Mouse (Mus musculus) brown adipose tissue, adult 24 weeks (tissue): ENCODE measurements at regions not wholly inside any gene's neighbourhood (a gene's known extent, or its start where the extent isn't known, plus 50 kb on each side); places are given as distances from the start of the nearest gene placed in this dataset.
A peak's percentile ranks its signal among the peaks of the same experiment; 100 is the strongest.
"Not testable (repeated sequence)": the region's sequence is repeated elsewhere in the genome, so short reads cannot be mapped to it uniquely, and the experiment has no call there.

Experiments
- H3K27ac ChIP-seq: fragments of 200-500 bp; replicated peaks from 2 replicates; pipeline ENCODE4 v1.5.1; 2012; ENCODE audit warnings: low read depth, mild to moderate bottlenecking, low read length
- H3K4me1 ChIP-seq: fragments of 200-500 bp; 2 replicates; pipeline ENCODE4 v1.6.1; 2012; ENCODE audit warnings: low read length, mixed read lengths; ENCODE audit not compliant: control insufficient read depth, insufficient read depth, insufficient read length
- H3K4me3 ChIP-seq: fragments of 200-500 bp; 2 replicates; pipeline ENCODE4 v1.5.1; 2012; ENCODE audit warnings: low read depth, mild to moderate bottlenecking, low read length, moderate library complexity; ENCODE audit not compliant: insufficient read depth

DNA sequence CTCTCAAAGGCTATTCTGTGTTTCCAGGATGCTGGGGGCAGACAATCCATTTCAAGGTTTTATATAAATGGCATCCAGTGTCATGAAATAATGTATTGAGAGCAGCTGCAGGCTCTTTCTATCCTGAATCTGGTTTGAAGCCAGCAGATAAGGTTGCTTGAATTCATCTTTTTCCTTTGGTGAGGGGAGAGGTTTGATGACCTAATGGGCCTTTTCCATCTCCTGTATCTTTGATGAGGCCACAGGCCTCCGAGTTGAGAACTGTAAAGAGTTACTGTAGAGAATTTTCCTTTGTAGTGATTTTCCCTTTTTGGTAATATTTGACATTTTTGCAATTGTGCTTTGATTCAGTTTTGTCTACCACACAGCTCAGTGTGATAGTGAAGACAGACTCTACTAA, 458.8 kb upstream of the 1700008P02Rik start:
- Histone ChIP-seq H3K4me1 (no peaks in the 10 kb centered on the region), H3K27ac (no peak overlapping the region), H3K4me3 (no peak overlapping the region)

DNA sequence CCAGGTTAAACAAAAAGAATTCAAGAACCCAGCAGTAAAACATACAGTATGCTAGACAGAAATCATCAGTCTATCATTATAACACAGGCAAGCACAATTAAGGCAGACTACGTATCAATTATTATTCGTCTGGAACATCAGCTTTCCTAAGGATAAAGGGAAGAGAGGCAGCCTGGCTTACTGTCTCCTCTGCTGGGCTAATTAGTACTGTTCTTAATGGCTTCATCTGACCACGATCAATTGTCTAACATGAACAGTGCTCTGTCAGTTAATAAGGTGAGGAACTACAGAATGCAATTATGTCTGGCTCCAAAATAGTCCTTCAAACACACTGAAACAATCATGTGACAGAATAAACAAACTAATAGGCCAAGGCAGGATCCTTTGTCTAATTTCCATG, 456.6 kb upstream of the 1700008P02Rik start:
- no peak overlapping the region for H3K4me3 ChIP-seq
- no peaks in the 10 kb centered on the region for H3K4me1 ChIP-seq
- H3K27ac ChIP-seq = no peak overlapping the region

DNA sequence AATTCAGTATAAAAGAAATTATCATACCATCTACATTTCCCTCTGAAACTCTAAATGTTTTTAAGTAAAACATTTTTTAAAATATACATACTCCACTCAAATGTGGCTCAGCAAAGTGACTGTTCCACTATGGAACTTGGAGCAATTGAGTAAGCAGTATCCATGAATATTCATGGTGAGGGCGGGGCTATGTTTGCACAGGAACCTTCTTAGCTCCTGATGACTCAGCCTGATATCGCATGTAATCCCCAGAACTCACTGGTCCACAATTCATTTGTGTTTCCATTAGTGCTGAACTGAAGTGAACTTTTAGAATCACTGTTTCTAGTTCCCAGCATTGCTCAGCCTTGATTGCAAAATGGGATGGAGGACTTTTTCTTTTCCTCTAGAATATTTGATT, 454.2 kb upstream of the 1700008P02Rik start:
- H3K4me1 ChIP-seq = no peaks in the 10 kb centered on the region
- H3K4me3 ChIP-seq = no peak overlapping the region
- H3K27ac ChIP-seq = no peak overlapping the region

DNA sequence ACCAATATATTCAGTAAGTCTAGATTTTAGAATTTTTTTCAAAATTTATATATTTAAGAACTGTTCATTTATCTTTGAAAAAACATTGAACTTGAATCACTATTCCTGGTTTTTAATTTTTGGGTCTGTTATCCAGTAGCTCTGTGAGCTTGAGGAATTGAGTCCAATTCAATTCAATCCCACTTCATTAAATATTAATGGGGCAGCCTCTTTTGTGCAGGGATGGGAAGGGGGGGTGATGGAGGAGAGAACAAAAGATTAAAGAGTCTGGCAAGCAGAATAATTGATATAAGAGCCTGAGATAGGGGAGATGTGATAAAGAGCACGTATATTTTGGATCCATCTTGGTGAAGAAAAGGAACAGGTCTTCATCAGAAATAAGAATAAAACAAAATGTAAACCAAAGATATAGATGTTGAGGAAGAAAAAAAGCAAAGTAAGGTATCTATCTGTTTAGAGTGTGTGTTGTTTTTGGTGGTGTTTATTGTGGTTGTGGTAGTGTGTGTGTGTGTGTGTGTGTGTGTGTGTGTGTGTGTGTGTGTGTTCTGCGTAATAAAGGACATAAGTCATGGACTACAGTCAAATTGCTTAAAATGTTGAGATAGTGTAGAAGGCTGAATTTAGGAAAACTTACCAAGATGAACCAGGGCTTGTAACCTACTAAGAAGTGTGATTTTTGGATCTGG, 421.3 kb upstream of the 1700008P02Rik start:
- Histone ChIP-seq H3K27ac (no peak overlapping the region), H3K4me1 (no peaks in the 10 kb centered on the region), H3K4me3 (no peak overlapping the region)

DNA sequence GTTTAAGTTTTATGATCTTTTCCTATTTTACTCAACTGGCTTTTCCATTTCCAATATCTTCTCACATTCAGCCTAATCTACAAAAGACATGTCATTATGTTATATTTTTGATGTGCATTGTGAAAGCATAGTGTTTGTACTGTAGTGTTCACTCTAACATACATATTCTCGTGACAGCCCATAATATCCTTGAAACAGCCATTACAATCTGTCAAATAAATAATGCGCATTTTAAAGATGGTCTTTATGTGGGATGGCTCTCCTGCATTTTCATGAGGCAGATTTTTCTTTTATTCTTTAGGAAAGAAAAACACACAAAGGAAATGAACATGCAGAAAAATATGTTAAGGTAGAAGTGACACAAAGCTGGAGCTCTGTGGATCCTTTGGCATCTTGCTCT, 415.6 kb upstream of the 1700008P02Rik start:
- no peaks in the 10 kb centered on the region for H3K4me1 ChIP-seq
- no peak overlapping the region for H3K4me3 ChIP-seq
- no peak overlapping the region for H3K27ac ChIP-seq

DNA sequence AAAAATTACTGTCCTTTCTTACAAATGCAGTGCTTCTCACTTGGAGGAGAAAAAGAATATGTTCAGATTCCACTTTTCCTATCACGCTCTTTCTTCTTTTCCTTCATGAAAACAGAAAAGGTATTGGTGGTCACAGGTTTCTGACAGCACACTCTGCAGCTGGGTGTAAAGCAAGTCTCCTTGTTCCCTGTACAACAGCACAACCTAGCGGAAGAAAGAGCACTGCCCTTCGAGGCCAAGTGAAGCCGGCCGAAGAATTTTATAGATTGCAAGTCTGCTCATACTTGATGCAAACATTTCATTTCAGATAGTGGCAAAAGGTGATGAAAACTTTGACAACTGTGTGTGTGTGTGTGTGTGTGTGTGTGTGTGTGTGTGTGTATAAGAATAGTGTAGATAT, 407.6 kb upstream of the 1700008P02Rik start:
- no peak overlapping the region for H3K27ac ChIP-seq
- no peaks in the 10 kb centered on the region for H3K4me1 ChIP-seq
- H3K4me3 ChIP-seq = no peak overlapping the region

DNA sequence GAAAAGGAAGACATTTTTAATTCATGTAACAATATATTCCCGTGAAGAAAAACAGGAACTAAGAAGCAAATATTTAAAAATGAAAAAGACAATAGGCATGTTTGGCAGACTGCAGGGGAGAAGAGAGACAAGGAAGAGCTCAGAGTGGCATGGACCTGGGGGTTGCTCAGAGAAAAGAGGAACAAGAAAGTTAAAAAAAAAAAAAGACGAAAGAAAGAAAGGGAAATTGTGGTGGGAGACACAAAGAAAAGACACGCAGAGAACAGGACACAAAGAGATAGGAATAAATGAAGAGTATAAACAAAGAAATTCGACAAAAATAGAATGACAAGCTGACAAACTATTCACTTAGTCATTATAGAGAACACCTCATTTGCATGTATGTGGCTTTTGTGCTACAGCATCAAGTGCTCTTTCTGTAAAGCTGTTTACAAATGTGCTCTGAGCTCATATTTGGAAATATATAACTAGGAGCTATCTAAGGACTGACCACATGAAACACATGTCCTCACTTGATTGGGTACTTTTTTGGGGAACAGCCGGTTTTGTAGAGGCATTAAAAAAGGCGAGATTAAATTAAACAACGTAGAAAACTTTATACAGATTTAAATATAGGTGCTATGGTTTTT, 394.2 kb upstream of the 1700008P02Rik start:
- H3K4me3 ChIP-seq = no peak overlapping the region
- no peaks in the 10 kb centered on the region for H3K4me1 ChIP-seq
- H3K27ac ChIP-seq = no peak overlapping the region

DNA sequence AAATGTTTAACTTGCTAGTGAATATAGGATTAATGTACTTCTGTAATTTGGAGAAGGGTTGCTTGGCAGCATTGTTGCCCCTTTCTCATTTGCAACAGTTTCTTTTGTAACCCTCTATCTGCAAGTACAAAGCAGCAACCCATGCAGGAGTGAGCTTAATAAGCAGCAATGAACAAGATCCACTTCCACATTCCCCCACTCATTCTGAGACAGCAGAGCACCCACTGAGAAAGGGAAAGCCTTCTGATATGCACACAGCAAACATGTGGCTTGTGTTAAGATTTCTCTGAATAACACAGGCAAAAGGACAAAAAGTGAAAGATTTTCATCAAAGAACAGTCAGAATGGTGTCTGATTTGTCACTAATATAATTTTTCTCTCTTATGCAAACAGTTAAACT, 393.3 kb upstream of the 1700008P02Rik start:
- Histone ChIP-seq H3K4me1 (no peaks in the 10 kb centered on the region), H3K4me3 (no peak overlapping the region), H3K27ac (no peak overlapping the region)

DNA sequence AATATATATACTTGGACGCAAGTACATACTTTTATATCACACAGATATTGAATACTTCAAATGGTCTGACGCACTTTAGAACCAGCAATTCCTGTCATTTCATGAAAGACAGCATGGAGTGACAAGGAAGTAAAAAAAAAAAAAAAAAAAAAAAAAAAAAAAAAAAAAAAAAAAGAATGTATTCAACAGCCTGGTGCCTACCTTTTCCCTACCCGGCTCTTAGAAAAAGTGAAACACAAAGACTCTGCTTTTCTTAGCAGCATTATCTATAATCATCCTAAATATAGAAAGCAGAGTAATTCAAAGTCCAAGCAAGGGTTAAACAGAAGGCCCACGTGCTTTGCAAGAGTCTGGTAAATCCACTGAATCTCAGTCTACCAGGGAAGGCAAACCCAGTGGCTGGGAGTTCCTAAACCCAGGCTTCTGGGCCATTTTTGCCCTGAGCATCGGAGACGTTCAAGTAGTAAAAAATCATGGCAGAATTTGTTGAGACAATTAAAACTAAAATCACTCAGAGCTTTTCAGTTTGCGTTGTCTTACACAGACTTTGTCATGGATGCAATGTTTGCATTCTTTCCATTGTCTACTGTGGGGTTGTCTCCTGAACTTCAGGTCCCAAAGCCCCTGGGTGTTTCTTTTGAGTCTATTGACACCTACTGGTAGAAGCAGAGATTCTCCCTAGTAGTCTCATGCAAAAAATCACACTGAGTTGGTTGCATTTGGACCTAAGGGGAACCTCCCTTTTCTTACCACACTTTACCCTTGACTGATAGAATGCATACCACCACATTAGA, 390.2 kb upstream of the 1700008P02Rik start:
- H3K4me1 ChIP-seq = no peaks in the 10 kb centered on the region
- H3K27ac ChIP-seq = no peak overlapping the region
- no peak overlapping the region for H3K4me3 ChIP-seq

DNA sequence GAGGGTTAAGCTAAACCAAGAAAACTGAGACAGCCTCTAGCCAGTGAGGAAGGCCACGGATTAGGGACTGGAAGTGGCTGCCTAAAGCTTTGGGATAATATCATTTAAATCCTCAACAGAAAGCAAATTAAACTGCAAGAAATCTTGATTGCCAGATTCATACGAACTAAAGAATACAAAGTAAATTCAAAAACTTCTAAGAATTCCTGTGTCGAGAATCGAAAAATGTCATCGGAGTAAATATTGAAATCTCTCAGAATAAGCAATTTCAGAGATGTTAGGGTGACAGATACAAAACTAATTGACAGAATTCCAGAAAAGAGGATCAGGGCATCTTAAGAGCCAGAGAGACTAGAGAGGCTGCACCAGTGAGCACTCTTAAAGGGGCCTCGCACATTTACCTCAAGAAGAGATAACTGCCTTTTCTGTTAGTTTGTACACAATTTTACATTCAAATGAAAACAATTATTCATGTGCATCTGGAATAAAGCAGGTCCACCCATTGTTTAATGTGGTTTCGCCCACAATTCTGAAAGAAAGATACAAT, 388.5 kb upstream of the 1700008P02Rik start:
- no peak overlapping the region for H3K4me3 ChIP-seq
- 0 out of 2 replicates have a peak overlapping the region, but pooled peaks have one; percentile 11 for H3K27ac ChIP-seq
- H3K4me1 ChIP-seq = no peaks in the 10 kb centered on the region

DNA sequence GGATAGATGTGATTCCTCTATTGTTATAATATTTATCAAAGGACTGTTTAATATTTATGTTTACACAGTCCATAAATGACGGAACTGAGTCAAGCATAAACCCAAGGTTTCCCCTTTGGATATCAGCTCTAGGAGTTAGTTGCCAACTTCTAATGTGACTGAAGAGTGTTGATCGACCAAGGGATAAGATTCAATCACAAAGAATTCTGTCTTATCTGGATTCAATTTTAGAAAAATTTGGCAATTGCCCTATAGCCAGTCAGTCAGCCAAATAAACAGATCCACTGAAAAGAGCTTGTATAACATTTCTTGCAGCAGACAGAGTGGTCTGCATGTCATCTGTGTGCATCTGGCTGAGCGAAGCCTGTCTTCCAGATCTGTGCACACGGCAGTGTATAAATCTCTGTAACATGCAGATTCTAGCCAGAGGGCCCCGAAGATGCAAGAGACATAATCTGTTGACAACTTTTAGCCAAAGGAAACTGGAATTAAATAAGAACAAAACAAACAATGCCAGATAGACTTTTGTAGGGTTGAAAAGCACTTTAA, 387.6 kb upstream of the 1700008P02Rik start:
- Histone ChIP-seq H3K27ac (no peak overlapping the region), H3K4me1 (no peaks in the 10 kb centered on the region), H3K4me3 (no peak overlapping the region)

DNA sequence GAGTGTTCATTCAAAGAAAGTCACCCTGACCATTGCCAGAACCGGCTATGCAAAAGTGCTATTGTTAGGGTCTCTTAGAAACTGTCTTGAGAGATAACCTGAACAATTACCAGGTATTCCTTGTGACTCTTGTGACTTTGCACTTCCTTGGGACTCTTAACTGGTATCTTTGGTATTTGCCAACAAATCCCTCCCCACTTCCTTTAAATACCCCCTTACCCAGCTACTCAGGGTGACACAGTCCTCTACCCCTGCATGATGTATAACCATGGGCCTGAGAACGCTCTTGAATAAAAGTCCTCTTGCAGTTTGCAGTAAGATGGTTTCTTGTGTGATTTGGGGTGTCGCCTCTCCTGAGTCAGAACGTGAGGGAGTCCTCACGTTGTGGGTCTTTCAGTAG, 371.5 kb upstream of the 1700008P02Rik start:
- H3K4me1 ChIP-seq, H3K4me3 ChIP-seq, H3K27ac ChIP-seq: not testable (repeated sequence)

DNA sequence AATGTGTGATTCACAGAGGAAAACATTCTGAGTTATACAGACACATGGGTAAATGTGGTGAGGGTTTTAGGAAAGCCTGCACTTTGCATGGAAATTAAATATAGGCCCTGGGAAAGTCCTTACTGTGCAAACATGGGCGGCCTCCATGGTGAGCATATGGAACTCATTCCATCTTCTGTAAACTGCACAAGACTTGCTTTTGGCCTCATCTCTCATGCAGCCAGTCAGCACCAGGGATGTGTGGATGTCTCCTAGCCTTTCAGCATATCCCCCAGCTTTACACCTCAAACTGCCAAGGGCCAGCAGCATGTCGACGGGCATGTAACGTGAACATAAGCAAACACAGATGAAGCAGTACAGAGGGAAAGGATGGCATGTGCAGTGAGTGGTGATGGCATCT, 364.7 kb upstream of the 1700008P02Rik start:
- no peak overlapping the region for H3K27ac ChIP-seq
- no peak overlapping the region for H3K4me3 ChIP-seq
- no peaks in the 10 kb centered on the region for H3K4me1 ChIP-seq

DNA sequence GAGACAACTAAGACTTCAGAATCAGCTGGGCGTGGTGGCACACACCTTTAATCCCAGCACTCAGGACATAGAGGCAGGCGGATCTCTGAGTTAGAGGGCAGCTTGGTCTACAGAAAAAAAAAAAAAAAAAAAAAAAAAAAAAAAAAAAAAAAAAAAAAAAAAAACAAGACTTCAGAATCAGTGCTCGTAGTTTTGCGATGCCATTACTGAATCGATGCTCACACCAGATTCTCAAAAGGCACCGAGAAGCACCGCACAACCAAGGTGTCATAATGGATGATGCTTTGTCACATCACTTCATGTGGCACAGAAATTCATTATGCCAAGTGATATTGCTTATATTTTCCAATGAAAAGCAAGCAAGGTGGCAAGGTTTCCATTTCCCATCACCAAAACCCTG, 337.4 kb upstream of the 1700008P02Rik start:
- Histone ChIP-seq H3K4me3 (no peak overlapping the region), H3K4me1 (no peaks in the 10 kb centered on the region), H3K27ac (no peak overlapping the region)

DNA sequence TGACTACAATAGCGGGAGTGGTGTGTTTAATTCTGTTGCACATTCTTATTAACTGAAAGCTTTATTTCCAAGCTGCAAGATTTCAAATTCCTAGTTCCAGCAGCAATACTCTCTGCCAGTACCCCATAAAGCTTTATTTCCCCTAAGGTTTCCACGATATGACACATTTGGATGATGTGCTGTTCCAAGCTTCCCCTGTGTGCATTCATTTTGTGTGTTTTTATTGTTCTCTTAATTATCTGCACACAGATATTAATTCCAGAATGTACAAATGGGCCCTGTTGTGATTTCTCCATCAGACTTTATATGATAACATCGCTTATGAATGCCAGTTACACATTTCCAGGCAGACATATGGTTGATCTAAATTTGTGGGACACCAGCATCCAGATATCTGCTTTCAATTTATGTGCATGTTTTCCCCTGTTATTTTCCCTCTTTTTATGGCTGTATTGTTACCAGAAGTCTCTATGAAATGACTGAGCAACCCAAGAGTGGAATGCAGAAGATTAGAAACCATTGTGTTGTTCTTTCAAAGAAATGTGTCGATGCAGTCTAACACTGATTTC, 312.4 kb upstream of the 1700008P02Rik start:
- Histone ChIP-seq H3K4me3 (no peak overlapping the region), H3K4me1 (no peaks in the 10 kb centered on the region), H3K27ac (no peak overlapping the region)
